Mouse (Mus musculus) fat pad, adult 2 months (tissue): Measurements from ENCODE around the gene Chrdl2.
"Not testable (repeated sequence)": the region's sequence is repeated elsewhere in the genome, so short reads cannot be mapped to it uniquely, and the experiment has no call there.

ENCODE experiments used
- DNase-seq: peaks from one replicate; pipeline ENCODE4 v3.0.0-alpha.2; 2011; ENCODE audit warnings: low read depth, low spot score; ENCODE audit errors: extremely low read depth

The Chrdl2 gene

DNA sequence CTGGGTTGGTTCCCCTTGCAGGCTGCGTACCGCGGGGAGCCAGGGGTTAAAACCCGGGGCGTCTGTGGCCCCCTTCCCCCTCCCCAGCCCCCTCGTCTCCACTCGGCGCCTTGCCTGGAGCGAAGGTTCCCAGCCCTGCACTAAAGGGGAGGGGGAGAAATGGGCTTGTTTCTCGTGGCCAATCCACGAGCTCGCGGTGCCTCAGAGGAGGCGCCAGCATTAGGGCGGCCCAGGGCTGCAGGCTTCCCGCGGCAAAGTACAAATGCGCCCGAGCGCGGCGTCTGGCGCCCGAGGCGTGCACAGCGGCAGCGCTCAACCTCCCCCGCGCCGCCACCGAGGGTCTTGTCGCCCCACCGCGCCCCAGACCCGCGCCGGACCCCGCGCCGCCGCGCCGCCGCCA is at the start of gene Chrdl2:
Gene Chrdl2 (plus strand): TSS at position 383 of the 400 bp plus-strand sequence.
- no peak for DNase-seq

DNA sequence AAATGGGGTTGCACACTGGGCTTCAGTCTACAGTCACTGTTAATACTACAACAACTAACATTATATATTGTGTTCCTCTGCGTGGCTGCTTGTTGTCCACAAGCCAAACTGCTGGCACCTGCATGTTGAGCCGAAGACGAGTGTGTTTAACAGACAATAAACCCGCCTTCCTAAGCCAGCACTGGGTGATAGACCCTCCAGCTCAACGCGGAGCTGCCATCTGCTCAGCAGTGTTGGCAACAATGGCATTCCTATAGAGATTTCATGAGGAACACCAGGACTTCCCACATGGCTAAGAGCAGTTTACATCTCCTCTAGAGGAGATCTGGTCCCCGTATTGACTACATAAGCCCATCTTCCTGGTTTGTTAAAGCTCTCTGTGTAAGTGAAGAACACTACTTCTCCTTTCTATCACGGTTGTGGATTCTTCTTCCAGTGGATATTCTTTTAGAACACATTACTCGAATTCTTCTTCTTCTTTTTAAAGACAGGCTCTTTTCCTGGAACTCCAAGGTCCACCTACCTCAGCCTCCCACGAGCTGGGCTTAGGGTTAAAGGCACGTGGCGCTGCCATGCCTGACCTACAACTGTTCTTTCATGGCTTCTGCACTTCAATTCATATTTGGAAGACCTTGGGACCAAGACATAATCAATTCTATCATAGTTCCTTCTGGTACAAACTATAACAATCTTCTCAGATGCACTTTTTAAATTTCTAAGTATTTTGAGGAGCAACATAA is 48.6 kb upstream of the Chrdl2 start:
- no peak for DNase-seq

DNA sequence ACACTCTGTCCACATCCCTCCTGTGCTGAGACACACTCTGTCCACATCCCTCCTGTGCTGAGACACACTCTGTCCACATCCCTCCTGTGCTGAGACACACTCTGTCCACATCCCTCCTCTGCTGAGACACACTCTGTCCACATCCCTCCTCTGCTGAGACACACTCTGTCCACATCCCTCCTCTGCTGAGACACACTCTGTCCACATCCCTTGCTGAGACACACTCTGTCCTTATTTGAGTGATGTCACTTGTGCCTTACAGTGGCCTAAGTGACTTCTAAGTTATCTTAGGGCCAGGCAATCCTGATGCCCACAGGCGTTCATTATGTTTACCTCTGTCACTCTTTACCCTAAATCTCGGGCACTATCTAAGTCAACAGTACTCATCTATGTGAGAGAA is 45.4 kb upstream of the Chrdl2 start:
- not testable (repeated sequence) for DNase-seq

DNA sequence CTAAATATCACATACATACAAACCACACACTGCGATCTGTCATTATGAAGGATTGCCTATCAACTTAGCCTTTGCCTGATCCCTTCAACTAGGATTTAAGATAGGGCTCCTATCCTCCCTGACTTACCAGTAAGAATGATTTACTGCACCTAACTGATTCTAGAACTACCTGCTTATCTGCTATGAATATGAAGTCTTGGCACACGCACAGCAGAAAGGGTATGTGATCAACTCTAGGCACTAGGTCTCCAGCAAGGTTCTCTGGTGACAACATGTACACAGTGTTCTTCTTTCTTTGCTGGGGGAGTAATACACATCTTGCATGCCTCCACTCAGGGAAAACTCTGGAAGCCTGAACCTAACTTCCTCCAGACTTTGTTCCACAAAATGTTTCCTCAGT is 44.5 kb upstream of the Chrdl2 start:
- DNase-seq = no peak

DNA sequence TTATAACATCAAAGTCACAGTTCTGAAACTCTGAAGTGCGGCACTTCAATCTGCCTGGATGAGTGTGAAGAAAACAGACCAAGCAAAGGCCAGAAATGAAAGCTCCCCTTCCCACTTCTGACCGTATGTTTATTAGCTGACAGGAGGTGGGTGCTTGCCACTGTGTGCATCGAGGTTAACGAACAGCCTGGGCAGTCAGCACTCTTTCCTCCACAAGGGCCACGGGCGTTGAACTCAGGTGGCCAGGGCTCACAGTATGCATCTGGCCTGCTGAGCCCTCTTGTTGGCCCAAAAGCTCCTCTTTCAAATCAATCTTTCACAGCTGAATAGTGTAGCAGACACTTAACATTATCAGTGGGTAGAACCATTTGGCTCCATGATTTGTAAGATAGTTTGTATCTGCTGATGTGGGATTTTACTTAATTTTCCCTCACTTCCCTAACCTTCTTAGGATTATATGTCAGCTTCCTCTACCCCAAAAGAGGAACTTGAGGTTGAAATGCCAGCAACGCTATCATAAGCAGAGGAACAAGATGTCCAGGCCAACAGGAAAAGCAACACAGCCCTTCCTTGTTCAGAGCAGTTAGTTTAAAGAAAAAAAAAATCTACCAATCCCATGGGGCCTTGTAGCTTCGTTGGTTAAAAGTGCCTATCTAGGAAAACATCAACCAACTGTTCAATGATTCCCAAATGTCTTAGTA is 43.3 kb upstream of the Chrdl2 start:
- no peak for DNase-seq

DNA sequence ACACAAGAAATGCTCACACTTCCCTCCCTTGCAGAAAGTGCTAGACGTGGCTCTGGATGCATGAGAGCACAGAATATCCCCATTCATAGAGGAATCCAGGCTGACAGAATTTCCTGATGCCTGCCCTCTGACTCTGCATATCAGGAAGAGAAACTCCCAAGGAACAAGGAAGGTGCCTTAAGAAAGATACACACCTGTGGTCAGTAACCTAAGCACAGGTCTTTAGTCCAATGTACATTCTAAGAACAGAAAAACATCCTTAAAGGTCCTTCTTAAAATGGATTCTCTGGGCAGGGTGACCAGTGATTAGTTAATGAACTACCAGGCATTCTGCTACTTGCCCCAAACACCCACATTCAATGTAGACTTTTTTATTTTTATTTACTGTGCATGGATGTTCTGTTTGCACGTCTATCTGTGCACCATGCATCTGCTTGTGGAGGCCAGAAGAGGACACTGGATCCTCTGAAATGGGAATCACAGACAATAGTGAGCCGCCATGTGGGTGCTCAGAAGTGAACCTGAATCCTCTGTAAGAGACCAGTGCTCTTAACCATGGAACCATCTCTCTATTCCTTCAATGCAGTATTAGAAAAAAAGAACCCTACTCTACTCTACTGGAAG is 42.6 kb upstream of the Chrdl2 start:
- no peak for DNase-seq

DNA sequence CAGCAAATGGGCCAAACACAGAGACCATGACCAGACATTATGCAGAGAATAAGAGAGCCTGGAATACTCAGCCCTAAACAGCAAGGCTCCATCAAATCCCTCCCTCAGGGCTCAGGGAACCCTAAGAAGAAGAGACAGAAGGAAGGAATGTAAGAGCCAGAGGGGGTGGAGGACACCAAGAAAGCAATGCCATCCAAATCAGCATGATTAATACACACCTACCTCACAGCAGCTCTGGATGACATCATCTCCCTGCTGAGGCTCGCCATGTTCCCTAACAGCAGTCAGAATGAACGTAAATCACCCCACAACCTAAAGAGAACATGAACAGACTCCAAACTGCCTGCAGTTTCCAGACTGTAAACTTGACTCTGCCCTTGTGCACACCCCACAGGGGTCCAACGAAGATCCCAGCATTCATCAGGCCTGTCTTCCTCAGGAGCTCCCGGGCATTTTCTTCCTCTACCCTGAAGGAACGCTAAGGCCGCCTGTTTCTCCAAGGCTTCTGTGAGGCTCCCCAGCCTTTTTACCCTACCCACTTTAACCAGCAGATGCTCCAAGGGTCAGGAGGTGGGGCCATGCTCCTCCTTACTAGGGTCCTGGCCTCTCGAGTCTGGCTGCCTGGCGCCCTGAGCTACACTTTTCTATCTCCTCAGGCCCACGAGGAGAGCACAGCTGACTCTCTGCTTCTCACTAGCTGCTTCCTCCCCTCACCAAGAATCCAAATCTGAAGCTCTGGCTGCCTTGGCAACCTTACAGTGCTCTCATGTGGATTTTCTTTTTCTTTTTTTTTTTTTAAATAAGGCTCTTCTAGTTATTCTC is 40.7 kb upstream of the Chrdl2 start:
- no peak for DNase-seq

DNA sequence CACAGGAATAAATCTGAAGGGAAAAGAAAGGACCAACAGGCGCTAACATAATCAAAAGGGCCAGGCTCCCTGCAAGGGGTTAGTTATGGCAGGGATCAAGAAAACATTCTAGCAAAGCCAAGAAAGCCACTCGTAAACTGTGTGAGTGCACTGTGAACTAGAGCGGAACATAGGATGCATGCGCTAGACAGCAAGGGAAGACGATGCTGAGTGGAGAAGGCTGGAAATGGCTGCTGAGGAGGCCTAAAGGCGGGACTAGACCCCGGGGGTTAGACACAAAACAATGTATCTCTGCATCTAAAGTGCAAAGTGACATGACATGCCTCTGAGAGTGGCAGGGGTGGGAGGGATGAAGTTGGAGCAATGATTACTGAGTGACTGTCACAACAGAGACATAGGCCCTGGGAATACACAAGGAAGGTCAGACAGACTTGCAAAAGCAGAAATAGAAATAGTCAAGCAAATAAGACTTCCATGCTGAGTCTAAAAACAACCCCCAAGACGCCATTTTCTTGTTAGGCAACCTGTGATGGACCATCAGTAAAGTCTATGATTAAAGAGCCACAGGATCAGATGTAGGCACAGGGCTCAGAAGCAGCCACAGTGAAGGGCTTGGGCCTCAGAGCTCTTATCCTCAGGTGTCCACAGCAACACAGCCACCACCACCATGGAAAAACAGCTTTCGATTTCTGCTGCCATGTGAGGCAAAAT is 39.8 kb upstream of the Chrdl2 start:
- no peak for DNase-seq

DNA sequence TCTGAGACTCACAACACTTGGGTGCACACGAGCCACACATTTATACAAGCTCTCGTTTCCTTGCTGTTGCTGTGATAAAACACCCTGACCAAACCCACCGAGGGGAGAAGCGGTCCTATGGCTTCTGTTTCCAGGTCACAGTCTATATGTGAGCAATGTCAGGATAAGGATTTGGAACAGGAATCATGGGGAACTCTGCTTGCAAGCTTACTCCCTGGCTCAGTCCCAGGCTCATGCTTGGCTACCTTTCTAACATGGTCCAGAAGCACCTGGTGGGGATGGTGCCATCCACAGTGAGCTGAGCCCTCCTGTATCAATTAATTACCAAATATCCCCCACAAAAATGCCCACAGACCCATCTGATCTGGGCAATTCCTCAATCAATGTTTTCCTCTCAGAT is 36.8 kb upstream of the Chrdl2 start:
- DNase-seq = no peak

DNA sequence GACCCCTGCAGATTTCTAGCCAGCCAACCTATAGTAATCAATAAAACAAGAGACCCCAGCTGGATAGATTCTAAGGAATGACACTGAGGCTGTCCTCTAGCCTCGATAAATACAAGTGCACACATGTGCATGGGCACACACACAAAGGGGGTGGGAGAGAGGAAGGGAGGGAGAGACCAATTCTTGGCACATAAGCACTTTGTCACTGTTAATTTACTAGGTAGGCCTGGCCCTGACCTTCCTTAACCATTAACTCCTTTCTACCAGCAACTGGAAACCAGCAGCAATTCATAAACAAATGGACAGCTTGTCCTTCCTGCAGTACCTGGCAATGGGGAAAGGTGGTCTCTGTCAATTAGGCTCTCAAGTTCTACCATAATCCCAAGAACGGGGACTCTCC is 34.0 kb upstream of the Chrdl2 start:
- no peak for DNase-seq

DNA sequence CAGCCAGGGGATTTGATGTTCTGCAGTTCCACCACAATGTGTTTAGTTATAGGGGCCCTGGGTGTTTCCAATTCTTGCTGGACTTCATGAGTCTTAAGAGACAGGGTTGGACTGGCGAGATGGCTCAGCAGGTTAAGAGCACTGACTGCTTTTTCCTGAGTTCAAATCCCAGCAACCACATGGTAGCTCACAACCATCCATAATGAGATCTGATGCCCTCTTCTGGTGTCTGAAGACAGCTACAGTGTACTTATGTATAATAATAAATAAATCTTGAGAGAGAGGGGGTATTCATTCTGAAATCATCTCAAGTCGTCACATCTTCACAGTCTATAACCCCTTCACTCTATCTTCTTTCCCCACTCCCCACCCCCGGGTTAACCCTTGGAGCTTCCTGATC is 33.1 kb upstream of the Chrdl2 start:
- not testable (repeated sequence) for DNase-seq

DNA sequence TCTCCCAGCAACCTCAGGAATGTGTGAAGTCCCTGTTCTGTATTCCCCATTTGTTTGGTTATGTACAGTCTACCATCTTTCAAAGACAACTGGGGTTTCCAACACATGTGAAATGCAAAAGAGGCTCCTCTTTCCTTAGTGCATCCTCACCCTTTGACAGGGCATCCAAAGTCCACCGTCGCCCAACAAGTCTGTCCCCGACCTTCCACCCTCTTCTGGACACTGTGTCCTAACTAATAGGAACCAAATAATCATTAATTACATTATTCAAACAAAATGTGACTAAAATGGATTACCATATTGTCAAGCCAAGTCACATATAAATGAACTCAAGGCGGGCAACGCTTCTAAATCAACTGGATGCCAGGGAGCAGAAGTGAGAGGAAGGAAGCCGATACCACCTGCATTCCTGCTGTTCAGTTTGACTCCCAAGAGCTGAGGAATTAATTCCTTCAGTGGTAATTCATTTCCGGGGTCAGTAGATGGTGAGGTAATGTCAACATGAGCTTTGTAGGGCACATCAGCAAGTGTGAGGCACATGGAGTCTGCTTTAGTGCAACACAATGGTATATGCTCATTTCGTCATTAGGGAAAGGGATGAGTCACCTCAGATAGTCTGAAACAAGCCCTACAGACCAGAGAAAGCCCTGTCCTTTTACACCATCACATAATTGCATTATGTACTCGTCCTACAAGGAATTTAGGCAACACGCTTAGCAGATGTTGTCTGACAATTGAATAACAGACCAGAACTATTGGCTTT is 31.6 kb upstream of the Chrdl2 start:
- DNase-seq = peak; percentile 14

DNA sequence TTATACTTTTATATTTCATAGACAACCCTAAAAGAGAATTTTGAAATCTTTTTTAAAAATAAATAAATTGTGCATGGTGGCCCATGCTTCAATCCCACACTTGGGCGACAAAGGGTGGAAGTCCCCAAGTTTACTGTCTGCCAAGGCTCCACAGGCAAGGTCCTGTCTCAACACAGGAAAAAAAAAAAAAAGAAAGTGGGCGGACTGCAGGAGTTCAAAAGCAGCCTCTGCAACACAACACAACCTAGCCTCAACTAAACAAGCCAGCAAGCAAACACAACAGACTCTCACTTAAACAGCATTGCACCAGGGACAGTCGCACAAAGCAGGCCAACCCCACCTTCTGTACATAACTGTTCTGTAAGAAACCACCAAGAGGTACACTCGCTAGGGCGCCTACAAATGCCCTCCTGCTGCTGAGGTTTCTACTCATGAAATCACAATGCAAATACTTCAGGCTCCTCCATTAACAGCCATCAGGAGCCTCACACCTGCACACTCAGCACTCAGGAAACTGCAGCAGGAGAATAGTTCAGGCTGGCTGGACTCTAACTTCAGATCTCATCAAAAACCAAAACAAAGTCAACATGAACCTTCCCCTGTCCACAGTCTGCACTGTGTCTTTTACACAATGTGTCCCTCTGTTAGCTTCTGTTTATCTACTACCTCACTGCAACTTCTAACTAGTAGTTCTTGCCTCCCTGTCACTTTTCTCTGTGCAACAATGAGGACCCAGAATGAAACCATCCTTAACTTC is 30.0 kb upstream of the Chrdl2 start:
- DNase-seq = no peak

DNA sequence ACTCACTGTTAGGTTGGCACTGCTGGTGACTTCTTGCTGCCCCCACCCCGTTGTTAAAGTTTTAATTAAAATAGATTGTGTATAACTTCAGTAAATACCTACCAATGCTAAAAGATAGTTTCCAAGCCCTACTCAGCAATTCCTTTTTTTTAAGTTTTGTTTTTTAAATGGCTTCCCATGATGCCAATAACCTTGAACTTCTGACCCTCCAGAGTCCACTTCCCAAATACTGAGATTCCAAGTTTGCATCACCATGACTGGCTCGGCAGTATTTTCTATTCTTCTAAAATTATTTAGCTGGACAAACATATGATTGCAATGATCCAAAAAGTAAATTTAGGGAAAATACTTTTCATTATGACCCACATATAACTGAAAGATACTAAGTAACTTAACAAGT is 27.9 kb upstream of the Chrdl2 start:
- DNase-seq = no peak

DNA sequence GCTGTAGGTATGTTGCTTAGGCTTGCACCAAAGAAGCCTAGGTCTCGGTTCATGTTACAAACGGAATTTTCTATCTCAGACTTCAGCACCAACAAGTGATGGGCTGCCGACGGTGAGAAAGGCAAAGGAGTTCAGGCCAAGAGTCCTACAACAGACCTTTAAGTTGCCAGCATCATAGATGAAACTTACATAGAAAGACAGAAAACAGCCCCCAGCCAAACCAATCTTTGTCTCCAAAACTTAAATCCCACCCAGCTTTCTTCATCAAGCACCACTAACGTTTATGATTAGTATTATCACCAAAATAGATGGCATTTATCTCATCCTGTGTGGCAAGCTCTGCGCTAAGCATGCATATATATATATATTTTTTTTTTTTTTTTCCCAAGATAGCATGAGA is 26.9 kb upstream of the Chrdl2 start:
- DNase-seq = no peak

DNA sequence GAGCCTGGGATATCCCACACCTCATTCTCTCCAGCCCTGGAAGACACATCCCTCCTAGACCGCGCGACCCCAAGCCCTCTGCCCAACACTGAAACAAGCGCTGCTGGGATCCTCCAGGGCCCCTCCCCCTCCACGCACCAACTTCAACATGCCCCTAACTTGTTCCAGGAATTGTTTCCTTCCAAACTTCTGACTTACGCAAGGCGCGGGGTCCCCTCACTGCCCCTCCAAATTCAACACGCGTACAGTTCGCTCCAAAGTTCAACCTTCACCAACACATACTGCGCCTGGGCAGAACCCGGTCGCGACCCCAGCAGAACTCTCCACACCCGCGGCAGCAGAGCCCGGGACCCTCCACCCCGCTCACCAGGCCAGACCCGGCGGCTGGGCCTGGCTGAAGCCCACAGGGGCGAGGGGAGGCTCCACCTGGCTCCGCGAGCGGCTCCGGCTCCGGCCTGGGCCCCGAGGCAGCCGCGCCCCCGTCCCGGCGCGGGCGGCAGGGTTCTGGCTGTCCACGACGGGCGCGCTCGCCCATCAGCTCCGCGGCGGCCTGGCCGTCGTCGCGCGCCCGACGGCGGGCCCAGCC is 26.3 kb upstream of the Chrdl2 start:
- DNase-seq = no peak

DNA sequence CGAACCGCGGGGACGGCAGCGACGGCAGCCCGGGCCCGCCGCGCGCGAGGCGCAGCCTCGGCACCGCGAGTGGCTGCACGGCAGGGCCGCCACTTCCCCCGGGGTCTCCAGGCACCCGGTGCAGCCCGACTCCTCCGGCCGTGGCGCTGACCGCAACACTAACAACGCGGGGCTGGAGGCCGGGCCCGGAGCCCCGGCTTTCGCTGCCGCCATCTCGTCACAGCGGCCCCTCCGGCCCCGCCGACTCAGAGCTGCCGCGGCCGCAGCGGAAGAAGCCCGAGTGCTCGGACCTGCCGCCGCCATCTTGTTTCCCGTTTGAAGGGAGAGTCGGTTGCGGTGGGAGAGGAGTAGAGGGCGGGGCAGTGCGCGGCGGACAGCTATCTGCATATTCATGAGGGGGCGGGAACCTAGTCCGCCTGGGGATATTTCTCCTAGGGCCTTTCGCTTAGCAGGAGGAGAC is 25.8 kb upstream of the Chrdl2 start, which contains the start of gene Rnf169:
Gene Rnf169 (minus strand): TSS at position 317 of the 460 bp plus-strand sequence.
- DNase-seq = peak; percentile 19

DNA sequence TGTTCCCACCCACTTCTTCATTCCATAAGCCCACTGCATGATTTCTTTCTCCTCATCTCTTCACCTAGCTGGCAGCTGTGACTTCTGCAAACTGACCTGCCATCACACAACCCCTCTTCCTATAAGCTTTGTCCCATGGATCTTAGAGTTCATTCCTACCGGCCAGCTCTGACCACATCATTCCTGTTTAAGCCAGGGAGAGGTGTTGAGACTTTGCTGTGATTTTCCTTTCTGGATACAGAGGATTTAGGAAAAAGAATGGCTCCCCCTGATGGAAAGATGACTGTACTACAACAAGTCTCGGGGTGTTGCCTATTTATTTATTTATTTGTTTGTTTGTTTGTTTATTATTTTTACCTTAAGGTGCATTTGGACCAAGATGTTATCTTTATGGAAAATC is 24.7 kb upstream of the Chrdl2 start:
- no peak for DNase-seq
